Mouse (Mus musculus) adrenal gland, postnatal 4 days (tissue): ENCODE results near the gene Sptbn4. TPM values are rescaled to one million over a fixed set of nuclear protein-coding genes. Genes with fewer than 3 reads are reported as not detected.

Experiments
- DNase-seq, 2 experiments: peaks; one replicate each; pipeline ENCODE4 v3.0.0; 2021 to 2022; ENCODE audit warnings: low spot score in 2 of 2, mixed read lengths in 2 of 2
- total RNA-seq, 2 experiments: library from RNA; stranded (reverse); gene quantifications; 2 replicates each; pipeline ENCODE4 v1.2.3; 2021

The Sptbn4 gene
- total RNA-seq, 2 experiments from 2014 or later: 1.2 to 1.4 TPM

DNA sequence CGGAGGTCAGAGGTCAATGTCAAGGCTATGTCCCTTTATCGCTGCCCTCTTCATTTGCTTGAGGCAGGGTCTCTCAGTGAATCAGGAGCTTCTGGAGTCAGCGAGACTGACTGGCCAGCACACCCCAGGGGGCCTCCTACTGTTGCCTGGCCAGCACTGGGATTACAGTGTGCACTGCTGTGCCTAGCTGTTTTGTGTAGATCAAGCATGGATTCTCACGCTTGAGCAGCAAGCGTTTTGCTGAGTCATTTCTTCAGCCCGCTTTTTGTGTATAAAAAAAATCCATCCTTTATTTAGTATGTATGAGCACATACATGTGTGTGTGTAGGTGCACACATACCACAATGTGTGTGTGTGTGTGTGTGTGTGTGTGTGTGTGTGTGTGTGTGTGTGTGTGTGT is 58.3 kb downstream of the Sptbn4 start:
- DNase-seq: no peak

- DNase-seq: no peak
Measured at GRCm38 (mm10) chr7:27384731-27385130, 62.8 kb downstream of the Sptbn4 start.

DNA sequence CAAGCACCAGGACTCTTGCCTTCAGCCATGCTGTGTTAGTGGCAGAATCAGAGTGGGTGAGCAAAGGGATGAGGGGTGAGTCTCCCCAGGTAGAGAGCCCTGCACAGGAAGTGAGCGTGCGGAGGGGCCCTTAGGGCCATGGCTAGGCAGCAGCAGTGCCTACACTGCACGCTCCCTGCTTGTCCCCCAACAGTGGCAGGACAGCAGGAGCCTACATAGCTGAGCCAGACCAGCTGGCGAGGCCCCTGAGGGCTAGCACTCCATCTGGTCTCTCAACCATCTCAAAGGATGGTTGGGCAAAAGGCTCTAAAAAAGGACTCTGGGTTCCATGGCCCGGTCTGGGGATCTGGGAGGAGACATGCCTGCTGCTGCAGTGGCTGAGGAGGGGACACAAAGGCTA is 63.4 kb downstream of the Sptbn4 start:
- DNase-seq: no peak

DNA sequence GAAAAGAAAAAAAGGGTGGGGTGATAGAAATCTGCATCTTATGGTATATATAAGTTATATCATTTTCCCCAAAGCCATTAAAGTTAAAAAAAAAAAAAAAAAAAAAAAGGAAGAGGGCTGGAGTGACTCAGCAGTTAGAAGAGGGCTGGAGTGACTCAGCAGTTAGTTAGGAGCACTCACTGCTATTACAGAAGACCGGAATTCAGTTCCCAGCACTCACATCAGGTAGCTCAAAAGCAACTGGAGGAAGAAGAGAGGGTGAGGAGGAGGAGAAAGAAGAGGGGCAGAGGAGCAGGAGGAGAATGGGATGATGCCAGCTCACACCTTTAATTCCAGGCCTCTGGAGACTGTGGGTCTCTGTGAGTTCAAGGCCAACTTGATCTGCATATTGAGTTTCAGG is 64.3 kb downstream of the Sptbn4 start:
- DNase-seq: no peak

DNA sequence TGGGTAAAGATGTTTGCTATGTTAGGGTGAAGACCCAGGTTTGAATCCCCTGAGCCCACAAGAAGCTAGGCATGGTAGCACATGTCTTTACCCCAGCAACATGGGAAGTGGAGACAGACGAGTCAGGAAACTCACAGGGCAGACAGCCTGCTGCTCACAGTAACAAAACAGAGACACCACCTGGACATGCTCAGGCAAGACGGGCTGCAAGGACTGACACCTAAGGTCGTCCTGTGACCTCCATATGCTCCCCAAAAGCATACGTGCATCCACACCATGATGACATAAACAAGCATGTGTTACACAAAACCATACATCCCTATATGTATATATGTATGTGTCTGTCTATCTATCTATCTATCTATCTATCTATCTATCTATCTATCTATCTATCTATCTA is 65.9 kb downstream of the Sptbn4 start:
- DNase-seq: no peak

- no peak for DNase-seq
Measured at GRCm38 (mm10) chr7:27381009-27381408, 66.5 kb downstream of the Sptbn4 start.

DNA sequence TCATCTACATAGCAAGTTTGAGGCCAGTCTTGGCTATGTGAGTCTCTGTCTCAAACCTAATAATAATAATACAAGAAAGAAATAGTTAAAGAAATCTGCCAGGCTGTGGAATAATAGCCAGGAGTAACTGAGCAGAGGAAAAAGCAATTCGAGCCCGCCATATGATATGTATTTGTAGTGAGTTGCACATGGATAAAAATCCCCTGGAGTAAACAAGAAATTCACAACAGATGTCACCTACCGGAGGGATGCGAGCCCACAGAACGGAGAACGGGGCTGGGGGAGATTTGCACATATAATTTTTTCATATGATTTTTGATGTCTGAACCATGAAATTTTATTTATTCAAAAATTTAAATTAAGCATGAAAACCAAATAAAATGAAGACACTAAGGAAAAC is 67.7 kb downstream of the Sptbn4 start:
- DNase-seq: no peak

DNA sequence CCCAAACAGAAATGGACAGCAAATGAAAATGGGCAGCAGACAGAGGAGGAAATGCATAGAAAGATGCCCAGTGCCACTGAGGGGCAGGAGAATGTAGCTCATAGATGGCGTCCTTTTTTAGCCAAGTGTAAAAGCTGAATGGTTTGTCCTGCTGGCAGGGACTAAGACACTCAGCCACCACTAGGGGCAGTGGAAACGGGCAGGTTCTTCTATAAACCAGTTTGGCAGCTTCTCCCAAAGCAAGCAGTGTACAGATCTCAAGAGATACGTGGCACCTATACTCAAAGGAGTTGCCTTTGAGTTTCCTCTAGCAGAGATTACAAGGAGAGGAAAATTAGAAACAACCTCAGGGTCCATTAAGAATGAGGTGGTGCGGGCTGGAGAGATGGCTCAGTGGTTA is 69.1 kb downstream of the Sptbn4 start:
- no peak for DNase-seq

- no peak for DNase-seq
Measured at GRCm38 (mm10) chr7:27375274-27375673, 72.2 kb downstream of the Sptbn4 start.

DNA sequence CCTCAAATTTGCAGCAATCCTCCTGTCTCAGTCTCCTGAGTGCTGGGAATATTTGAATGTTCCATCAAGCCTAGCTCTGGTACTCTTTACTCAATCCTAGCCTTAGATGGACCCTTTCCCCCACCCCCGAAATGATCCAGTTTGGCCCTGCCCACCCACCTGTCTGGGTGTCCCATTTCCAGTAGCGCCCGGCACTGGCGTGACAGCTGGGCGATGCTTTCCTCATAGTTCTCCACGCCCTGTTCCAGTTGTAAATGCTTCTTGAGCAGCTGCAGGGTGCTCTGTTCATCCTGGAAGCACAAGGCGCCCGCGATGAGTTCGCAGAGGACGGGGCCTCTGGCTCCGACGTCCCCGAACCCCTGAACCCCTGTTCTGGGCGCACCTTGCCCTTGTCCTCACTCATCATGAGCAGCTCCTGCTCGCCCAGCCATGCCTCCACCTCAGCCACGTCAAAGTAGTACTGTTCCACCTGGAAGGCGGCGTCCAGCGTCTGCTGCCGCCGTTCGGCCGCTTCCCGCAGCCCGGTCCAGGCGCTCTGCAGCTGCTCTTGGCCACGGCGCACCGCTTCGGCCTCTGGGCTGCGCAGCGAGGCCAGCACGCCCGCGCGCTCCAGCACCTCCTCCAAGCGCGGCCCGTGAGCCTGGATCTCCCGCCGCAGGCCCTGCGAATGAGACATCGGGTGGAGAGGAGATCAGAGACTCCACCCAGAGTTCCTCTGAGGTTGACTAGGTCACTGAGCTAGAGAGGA is 75.6 kb downstream of the Sptbn4 start:
- no peak for DNase-seq

GRCm38 (mm10) chr7:27369111-27369510 is 78.4 kb downstream of the Sptbn4 start:
- DNase-seq: no peak

- DNase-seq: no peak
Measured at GRCm38 (mm10) chr7:27367976-27368375, 79.5 kb downstream of the Sptbn4 start.

DNA sequence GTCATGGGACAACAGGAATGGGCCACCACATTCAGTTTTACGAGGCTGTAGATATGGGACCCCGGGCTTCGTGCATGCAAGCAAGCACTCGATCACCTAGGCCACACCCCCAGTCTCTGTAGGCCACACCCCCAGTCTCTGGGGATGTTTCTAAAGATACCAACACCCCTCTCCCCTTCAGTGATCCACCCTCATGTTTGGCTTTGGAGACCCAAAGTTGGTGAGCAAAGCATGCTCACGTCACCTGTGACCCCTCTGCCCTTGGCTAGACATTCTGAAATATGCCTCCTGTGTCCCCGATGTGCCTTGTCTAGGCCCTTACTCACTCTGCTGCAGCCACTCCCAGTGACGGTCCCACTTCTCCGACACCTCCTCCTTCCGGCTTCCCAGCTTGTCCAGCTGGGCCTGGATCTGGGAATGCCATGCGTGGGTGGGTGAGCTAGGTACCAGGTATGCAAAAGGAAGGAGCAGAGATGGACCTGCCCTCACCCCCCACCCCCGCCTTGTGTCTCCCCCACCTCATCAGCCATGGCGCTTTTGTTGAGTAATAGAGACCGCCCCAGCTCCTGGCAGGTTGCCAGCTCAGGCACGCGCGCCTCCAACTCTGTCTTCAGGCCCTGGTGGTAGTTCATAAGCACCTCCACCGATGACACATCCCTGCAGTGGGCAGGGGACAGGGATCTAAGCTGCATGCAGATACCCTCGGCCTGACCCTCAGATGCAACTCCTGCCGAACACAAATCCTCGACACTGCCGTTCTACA is 81.2 kb downstream of the Sptbn4 start:
- no peak for DNase-seq

- no peak for DNase-seq
Measured at GRCm38 (mm10) chr7:27364379-27364778, 83.1 kb downstream of the Sptbn4 start.

- DNase-seq: peak; percentile 97
Measured at GRCm38 (mm10) chr7:27361283-27361946, 86.1 kb downstream of the Sptbn4 start.

GRCm38 (mm10) chr7:27360749-27361148 is 86.7 kb downstream of the Sptbn4 start:
- DNase-seq: no peak

- DNase-seq: no peak
Measured at GRCm38 (mm10) chr7:27359706-27360358, 87.7 kb downstream of the Sptbn4 start.

DNA sequence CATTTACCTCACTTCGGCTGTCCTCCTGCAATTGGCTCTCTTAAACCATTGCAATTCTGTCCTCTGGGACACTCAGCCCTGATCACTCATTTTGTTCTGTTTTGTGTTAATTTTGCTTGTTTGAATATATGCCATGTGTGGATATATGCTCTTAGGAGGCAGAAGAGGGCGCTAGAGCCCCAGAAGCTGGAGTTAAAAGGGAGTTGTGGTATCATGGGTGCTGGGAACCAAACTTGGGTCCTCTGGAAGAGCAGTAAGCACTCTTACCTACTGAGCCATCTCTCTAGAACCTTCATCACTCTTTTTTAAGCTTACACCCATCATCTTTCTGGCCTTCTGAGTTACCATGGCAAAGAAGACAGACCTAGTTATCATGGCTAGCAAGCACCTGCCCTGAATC is 88.3 kb downstream of the Sptbn4 start:
- DNase-seq: no peak

GRCm38 (mm10) chr7:27357595-27357978 is 89.9 kb downstream of the Sptbn4 start:
- DNase-seq: no peak

GRCm38 (mm10) chr7:27356861-27357594 is 90.5 kb downstream of the Sptbn4 start, which contains the start of gene Gm20479:
Gene Gm20479, minus strand, starts transcription at chr7:27357419.
- no peak for DNase-seq

DNA sequence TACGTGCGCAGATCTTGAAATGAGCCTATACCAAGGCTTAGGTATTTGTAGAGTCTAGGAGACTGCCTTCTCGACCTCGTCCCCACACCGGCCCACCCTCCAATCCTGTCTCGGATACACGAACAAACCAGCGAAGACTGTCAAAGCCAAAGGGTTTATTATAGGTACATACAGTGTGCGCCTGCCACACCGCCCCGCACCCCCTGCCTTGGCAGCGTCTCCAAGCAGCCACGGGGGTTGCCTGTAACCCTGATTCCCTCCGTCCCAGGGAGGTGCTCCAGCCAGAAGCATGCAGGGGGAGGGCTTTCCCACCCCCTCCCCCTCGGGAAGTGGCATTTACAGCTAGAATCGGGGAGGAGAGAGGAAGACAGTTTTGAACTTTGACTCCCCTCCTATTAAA is 91.2 kb downstream of the Sptbn4 start:
- DNase-seq: no peak
